Mouse (Mus musculus): Measurements from ENCODE around the gene Armc8.
"Not testable (repeated sequence)": the region's sequence is repeated elsewhere in the genome, so short reads cannot be mapped to it uniquely, and the experiment has no call there.

Gene Armc8

GRCm38 (mm10) chr9:99568347-99569070 lies at the start of gene Armc8:
TSS of gene Armc8 (minus strand) at chr9:99568899.
- peak; percentile 90 for DNase-seq (ENCODE audit: low spot score)

GRCm38 (mm10) chr9:99612202-99612601 lies 43.5 kb upstream of the Armc8 start, which contains the start of gene A4gnt:
TSS of gene A4gnt (plus strand) at chr9:99612502.
- no peak for DNase-seq (ENCODE audit: low spot score)

GRCm38 (mm10) chr9:99603566-99603965 lies 34.9 kb upstream of the Armc8 start:
- DNase-seq (ENCODE audit: low spot score): no peak

GRCm38 (mm10) chr9:99599127-99599526 lies 30.4 kb upstream of the Armc8 start:
- not testable (repeated sequence) for DNase-seq (ENCODE audit: low spot score)

GRCm38 (mm10) chr9:99591144-99591543 lies 22.4 kb upstream of the Armc8 start:
- no peak for DNase-seq (ENCODE audit: low spot score)

- DNase-seq (ENCODE audit: low spot score): peak; percentile 81
Observed at GRCm38 (mm10) chr9:99587505-99588202, 19.0 kb upstream of the Armc8 start.

- peak; percentile 70 for DNase-seq (ENCODE audit: low spot score)
Observed at GRCm38 (mm10) chr9:99580655-99581054, 12.0 kb upstream of the Armc8 start.

GRCm38 (mm10) chr9:99575677-99576480 lies 7.2 kb upstream of the Armc8 start, which contains the start of gene Dbr1:
TSS of gene Dbr1 (plus strand) at chr9:99575799.
- peak; percentile 97 for DNase-seq (ENCODE audit: low spot score)

- no peak for DNase-seq (ENCODE audit: low spot score)
Observed at GRCm38 (mm10) chr9:99569071-99569397, 335 bp upstream of the Armc8 start.

- peak; percentile 57 for DNase-seq (ENCODE audit: low spot score)
Observed at GRCm38 (mm10) chr9:99568023-99568346, 714 bp downstream of the Armc8 start.

GRCm38 (mm10) chr9:99563714-99564113 lies 5.0 kb downstream of the Armc8 start:
- peak; percentile 73 for DNase-seq (ENCODE audit: low spot score)

- no peak for DNase-seq (ENCODE audit: low spot score)
Observed at GRCm38 (mm10) chr9:99560389-99560788, 8.3 kb downstream of the Armc8 start.

- DNase-seq (ENCODE audit: low spot score): no peak
Observed at GRCm38 (mm10) chr9:99559557-99559904, 9.2 kb downstream of the Armc8 start.

GRCm38 (mm10) chr9:99558824-99559556 lies 9.7 kb downstream of the Armc8 start:
- no peak for DNase-seq (ENCODE audit: low spot score)

GRCm38 (mm10) chr9:99557580-99558300 lies 11.0 kb downstream of the Armc8 start:
- DNase-seq (ENCODE audit: low spot score): no peak

GRCm38 (mm10) chr9:99555253-99555652 lies 13.4 kb downstream of the Armc8 start:
- DNase-seq (ENCODE audit: low spot score): no peak

- no peak for DNase-seq (ENCODE audit: low spot score)
Observed at GRCm38 (mm10) chr9:99554052-99554451, 14.6 kb downstream of the Armc8 start.

- no peak for DNase-seq (ENCODE audit: low spot score)
Observed at GRCm38 (mm10) chr9:99553049-99553448, 15.7 kb downstream of the Armc8 start.

- no peak for DNase-seq (ENCODE audit: low spot score)
Observed at GRCm38 (mm10) chr9:99552068-99552467, 16.6 kb downstream of the Armc8 start.

GRCm38 (mm10) chr9:99546259-99546658 lies 22.4 kb downstream of the Armc8 start:
- no peak for DNase-seq (ENCODE audit: low spot score)

GRCm38 (mm10) chr9:99531865-99532264 lies 36.8 kb downstream of the Armc8 start:
- DNase-seq (ENCODE audit: low spot score): no peak

GRCm38 (mm10) chr9:99505875-99506274 lies 62.8 kb downstream of the Armc8 start:
- no peak for DNase-seq (ENCODE audit: low spot score)
